Mouse (Mus musculus): ENCODE measurements around the gene Slc38a3.

Slc38a3 gene

GRCm38 (mm10) chr9:107618778-107619545 lies 50.4 kb downstream of the Slc38a3 start:
- DNase-seq (ENCODE audit: low read depth), result no peak

DNA sequence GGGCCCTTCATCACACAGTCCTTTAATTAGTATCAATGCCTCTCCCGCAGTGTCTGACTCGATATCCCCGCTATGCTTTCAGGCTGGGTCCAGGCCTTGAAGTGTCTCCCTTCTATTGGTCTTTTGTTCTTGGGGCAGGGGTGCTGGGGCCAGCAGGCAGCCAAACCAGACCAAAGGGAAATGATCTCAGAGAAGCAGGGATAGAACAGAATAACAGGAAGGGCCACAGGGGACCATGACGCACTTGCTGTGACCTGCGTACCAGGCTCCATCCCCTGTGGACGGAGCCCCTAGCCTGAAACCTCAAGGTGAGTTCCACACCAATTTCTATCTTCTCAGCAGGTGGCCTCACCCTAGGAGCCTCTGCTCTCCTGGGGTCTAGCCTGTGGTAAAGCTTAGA lies 51.2 kb downstream of the Slc38a3 start:
- DNase-seq (ENCODE audit: low read depth), result no peak

DNA sequence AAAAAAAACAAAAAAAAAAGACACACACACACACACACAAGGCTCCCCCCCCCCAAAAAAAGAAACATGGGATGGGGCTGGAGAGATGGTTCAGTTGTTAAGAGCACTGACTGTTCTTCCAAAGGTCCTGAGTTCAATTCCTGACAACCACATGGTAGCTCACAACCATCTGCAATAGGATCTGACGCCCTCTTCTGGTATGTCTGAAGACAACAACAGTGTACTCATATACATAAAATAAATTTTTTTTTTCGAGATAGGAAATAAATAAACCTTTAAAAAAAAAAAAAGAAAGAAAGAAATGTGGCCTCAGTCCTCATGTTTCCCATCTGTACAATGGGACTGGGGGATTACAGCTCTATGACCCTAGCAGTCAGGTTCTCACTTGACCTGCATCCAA lies 51.9 kb downstream of the Slc38a3 start:
- DNase-seq (ENCODE audit: low read depth), result no peak

DNA sequence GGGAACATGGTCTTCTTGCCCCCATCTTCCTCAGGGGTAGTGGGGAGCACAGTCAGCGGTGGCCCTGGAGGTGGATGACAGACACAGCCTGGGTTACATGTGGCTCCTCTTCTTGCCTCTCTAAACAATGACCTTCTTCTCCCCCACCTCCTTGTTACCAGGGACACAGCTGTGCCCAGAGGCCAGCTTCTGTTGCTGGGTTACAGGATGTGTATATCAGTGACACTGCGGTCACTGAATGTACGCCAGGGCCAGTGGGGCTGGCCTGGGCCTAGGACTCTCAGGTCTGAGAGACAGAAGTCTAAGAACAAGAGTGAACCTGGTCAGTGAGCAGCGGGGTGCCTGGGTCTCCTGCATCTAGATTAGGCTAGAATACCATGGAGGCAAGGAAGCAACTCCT lies 54.3 kb downstream of the Slc38a3 start:
- DNase-seq (ENCODE audit: low read depth), result no peak

GRCm38 (mm10) chr9:107612945-107613569 lies 56.3 kb downstream of the Slc38a3 start:
- no peak for DNase-seq (ENCODE audit: low read depth)

GRCm38 (mm10) chr9:107612191-107612944 lies 57.0 kb downstream of the Slc38a3 start:
- DNase-seq (ENCODE audit: low read depth), result peak; percentile 91

- no peak for DNase-seq (ENCODE audit: low read depth)
Measured at GRCm38 (mm10) chr9:107611456-107612190, 57.7 kb downstream of the Slc38a3 start.

GRCm38 (mm10) chr9:107609433-107609830 lies 59.9 kb downstream of the Slc38a3 start:
- DNase-seq (ENCODE audit: low read depth), result no peak

DNA sequence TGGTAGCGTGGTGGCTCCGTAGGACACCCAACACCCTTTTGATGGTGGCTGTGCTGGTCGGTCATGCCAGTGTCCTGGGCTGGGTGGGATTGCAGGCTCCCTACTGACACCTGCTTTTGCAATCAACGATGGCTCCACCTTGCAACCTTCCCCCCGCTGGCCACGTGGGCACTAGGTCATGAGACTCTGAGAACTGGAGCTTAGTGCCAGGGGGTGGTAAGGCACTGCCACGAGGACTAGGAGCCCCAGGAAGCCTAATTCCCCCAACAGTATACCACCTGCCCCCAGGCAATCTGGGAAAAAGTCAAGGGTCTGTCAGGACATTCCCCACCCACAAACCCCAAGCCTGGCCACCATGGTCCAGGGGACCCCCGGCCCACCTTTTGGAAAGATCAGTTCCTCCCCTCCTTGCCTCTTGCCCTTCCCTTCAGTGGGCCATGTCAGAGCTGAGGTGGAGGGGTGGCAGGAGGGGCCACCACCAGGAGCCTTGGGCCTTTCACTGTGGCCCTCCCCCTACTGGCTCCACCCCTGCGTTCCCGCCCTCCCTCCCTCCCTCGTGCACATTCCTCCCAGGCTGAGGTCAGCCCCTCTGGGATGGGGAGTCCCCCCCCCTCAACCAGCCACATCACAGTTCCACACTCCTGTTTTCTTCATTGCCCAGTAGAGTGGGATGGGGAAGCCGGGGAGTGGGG lies 60.4 kb downstream of the Slc38a3 start, which contains the start of gene Sema3b:
Gene Sema3b (minus strand): TSS at position 489 of the 692 bp plus-strand sequence.
- no peak for DNase-seq (ENCODE audit: low read depth)

- DNase-seq (ENCODE audit: low read depth), result no peak
Measured at GRCm38 (mm10) chr9:107607653-107608245, 61.6 kb downstream of the Slc38a3 start.

DNA sequence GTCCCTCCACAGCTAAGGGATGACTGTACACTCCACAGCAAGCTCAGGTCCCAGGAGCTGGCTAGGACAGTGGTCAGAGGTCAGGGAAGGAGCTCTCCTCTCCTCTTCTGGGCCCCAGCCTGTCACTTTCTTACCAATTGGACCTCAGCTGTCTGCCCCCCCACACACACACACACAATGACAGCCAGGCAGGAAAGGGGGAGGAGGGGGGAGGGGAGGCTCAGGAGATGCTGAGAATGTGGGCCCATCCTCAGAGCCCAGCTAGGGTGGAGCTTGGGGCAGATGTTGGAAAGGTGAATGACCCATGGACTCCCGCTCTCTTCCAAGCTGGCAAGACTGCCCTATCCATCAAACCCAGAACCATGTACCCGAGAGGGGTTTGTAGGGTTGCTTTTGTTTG lies 62.3 kb downstream of the Slc38a3 start:
- no peak for DNase-seq (ENCODE audit: low read depth)

DNA sequence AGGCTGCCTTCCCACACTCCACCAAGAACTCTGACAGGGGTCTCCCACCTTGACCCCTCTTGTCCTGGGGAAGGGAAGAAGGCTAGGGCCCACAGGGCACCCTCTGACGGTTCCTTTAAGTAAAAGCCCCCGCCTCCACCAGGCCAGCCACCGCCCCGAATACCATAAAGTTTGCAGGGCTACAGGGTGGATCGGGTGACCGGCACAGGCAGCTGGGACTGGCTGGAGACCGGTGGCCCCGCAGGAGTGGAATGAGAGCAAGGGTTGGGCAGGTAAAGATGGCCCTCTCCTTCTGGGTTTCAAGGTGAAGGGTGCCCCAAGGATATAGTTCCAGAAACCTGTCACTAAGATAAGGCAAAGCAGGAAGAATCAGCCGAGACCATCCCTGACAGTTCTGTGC lies 62.7 kb downstream of the Slc38a3 start:
- DNase-seq (ENCODE audit: low read depth), result no peak

DNA sequence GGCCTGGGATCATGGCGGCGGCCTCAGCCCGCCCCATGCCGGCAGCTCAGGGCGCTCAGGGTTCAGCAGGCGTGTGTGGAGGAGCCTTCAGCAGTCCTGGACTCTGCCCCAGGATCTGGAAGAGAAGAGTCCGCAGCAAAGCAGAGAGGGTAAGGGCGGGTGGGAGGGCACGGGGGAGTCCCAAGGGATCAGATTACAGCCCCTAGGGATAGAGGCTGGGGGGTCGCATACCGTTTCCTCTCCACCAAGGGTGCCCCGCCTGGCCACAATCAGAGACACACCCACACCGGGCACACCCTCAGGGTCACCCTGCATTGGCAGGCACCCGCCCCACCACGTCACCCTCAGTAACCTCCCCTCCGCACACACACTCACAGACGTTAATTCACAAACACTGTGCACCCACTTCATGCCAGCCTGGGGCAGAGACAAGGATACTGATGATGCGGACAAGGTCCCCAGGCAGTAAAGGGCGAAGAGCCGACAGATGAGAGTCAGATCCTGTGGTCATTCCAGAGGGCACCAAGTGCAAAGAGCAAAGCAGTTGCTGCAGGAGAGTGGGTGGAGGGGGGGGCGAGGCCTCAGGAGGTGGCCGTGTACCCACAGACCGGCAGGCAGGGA lies 64.2 kb downstream of the Slc38a3 start:
- DNase-seq (ENCODE audit: low read depth), result no peak

DNA sequence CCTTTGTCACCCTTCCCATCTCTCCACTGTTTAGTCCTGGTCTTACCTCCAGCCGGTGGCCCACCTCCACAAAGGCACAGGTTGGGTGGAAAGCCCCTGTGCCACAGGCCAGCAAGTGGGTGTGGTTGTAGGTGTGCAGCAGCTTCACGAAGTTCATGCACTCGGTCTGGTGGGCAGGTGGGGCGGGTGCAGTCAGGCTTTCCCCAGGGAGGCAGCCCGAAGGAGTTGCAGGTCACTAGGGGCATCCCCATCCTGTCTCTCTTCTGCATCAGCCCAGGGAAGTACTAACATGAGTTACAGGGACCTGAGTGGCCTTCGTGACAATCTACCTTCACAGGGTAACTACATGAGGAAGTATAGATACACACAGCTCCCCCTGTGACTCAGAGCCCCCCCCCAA lies 66.1 kb downstream of the Slc38a3 start:
- DNase-seq (ENCODE audit: low read depth), result no peak

DNA sequence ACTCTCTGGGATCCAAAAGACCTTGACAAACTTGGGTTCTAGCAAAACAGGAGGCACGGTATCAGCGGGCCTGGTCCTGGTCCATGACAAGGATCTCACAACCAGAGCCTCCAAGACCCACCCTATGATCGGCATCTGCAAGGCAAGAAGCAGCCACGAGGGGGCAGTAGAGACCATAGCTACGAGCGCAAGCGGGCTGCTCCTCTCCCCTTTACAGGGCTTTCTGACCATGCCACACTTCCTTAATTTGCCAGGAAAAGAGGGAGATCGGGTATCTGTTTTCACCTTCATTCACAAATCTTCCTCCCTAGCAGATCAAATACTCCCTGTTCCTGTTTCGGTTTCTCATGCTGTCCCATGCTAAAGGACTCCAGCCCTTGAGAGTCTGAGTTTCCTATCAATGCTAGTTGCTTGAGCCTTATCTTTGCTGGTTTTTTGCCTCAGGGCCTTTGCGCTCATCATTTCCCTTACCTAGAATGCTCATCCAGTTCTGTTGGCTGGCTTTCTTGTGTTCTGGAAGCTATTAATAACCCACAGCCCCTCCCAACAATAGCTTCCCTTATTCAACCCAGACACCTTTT lies 67.2 kb downstream of the Slc38a3 start:
- DNase-seq (ENCODE audit: low read depth), result peak; percentile 85

- no peak for DNase-seq (ENCODE audit: low read depth)
Measured at GRCm38 (mm10) chr9:107601275-107601674, 68.1 kb downstream of the Slc38a3 start.

DNA sequence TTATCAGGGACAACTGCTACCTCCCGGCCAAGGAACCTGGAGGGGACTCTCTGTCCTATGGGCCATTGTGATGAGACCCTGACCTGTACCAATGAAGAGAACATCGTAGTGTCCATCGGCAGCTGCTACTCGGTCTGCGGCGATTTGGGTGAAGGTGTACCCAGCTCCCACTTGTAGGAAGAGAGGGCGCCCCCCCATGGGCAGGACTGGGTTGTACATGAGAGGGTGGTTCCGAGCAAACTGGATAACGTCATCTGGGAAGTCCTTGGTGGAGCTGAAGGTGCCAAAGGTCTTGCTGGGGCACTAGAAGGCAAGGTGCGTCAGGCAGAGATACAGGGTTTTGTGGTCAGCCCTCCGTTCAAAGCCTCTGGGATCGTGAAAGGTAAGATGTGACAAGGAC lies 68.6 kb downstream of the Slc38a3 start:
- DNase-seq (ENCODE audit: low read depth), result no peak

Measured in c-Kit-positive CD71-positive TER-119-negative erythroid progenitor cells, embryonic 14.5 days (primary cell).